Mouse (Mus musculus): ENCODE data around the gene Olfr1497. TPM values are rescaled to one million over a fixed set of nuclear protein-coding genes. Genes with fewer than 3 reads are reported as not detected.
A peak's percentile ranks its signal among the peaks of the same experiment; 100 is the strongest.

Olfr1497 gene
- total RNA-seq (2021) (not detected), polyA plus RNA-seq (2012; rRNA removed) (not detected in 2 replicates)
- long read RNA-seq, result 0 reads

GRCm38 (mm10) chr19:13798102-13798501 lies at the start of gene Olfr1497:
Olfr1497 (minus strand) TSS chr19:13798202.
- no peak for TF ChIP-seq POLR2A (IDR thresholded peaks at IDR 0.05; ENCODE audit: insufficient read depth, low read depth, low read length)
- no peak for TF ChIP-seq EP300 (IDR thresholded peaks at IDR 0.05; ENCODE audit: insufficient read depth, low read depth, low read length)
- TF ChIP-seq CTCF (IDR thresholded peaks at IDR 0.05), result no peak
- no peaks in the 10 kb centered on the region for H3K27me3 ChIP-seq (ENCODE audit: control insufficient read depth, insufficient read depth, low read length)
- DNase-seq, result no peak
- no peaks in the 10 kb centered on the region for H3K36me3 ChIP-seq (ENCODE audit: control insufficient read depth, insufficient read depth, low read length)
- intact Hi-C loops (cut with DNase I), result no loop called here
- H3K79me2 ChIP-seq (replicated peaks; ENCODE audit: control insufficient read depth, insufficient read depth, low read length), result no peaks in the 10 kb centered on the region
- no peak within 1 kb of the TSS for H3K27ac ChIP-seq
- no peak within 1 kb of the TSS for H3K9ac ChIP-seq (ENCODE audit: low read depth, low read length)
- H3K4me1 ChIP-seq (ENCODE audit: control insufficient read depth, insufficient read depth, low read length), result no peaks in the 10 kb centered on the region
- no peak within 1 kb of the TSS for H3K4me3 ChIP-seq

GRCm38 (mm10) chr19:13830388-13830787 lies 32.4 kb upstream of the Olfr1497 start, which contains the start of gene Olfr1500:
Olfr1500 (minus strand) TSS chr19:13830488.
- Histone ChIP-seq H3K9ac (ENCODE audit: low read depth, low read length) (no peak within 1 kb of the TSS), H3K79me2 (replicated peaks; ENCODE audit: control insufficient read depth, insufficient read depth, low read length) (no peaks in the 10 kb centered on the region), H3K4me1 (ENCODE audit: control insufficient read depth, insufficient read depth, low read length) (no peaks in the 10 kb centered on the region), H3K36me3 (ENCODE audit: control insufficient read depth, insufficient read depth, low read length) (no peaks in the 10 kb centered on the region), H3K27ac (no peak within 1 kb of the TSS), H3K27me3 (ENCODE audit: control insufficient read depth, insufficient read depth, low read length) (no peaks in the 10 kb centered on the region), H3K4me3 (no peak within 1 kb of the TSS)
- intact Hi-C loops (cut with DNase I), result no loop called here
- no peak for DNase-seq
- no peak for TF ChIP-seq CTCF (IDR thresholded peaks at IDR 0.05)
- no peak for TF ChIP-seq POLR2A (IDR thresholded peaks at IDR 0.05; ENCODE audit: insufficient read depth, low read depth, low read length)
- TF ChIP-seq EP300 (IDR thresholded peaks at IDR 0.05; ENCODE audit: insufficient read depth, low read depth, low read length), result no peak

DNA sequence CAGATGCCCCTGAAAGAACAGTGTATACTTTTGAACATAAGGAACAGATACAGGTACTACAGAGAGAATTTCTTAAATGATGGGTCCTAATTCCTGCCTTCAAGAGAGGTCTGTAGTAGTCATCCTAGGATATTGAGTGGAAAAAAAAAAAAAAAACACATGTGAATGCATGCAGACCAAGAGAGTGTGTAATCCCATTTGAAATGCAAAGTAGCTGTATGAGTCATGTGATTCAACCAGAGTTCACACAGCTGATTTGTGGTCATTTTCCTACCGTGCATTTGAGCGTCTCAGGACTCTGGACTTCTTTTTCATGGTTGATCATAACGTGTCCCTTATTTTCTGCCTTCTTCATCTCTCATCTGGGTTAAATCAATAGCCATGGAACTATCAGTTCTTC lies 30.4 kb upstream of the Olfr1497 start:
- no peak for TF ChIP-seq EP300 (IDR thresholded peaks at IDR 0.05; ENCODE audit: insufficient read depth, low read depth, low read length)
- TF ChIP-seq POLR2A (IDR thresholded peaks at IDR 0.05; ENCODE audit: insufficient read depth, low read depth, low read length), result no peak
- TF ChIP-seq CTCF (IDR thresholded peaks at IDR 0.05), result no peak
- intact Hi-C loops (cut with DNase I), result no loop called here
- no peaks in the 10 kb centered on the region for H3K4me1 ChIP-seq (ENCODE audit: control insufficient read depth, insufficient read depth, low read length)
- no peak for DNase-seq
- H3K27ac ChIP-seq, result no peak overlapping the region
- H3K4me3 ChIP-seq, result no peak overlapping the region
- no peaks in the 10 kb centered on the region for H3K27me3 ChIP-seq (ENCODE audit: control insufficient read depth, insufficient read depth, low read length)
- H3K36me3 ChIP-seq (ENCODE audit: control insufficient read depth, insufficient read depth, low read length), result no peaks in the 10 kb centered on the region
- WGBS, result 73% methylated on average over 3 of the region's 3 CpGs
- no peaks in the 10 kb centered on the region for H3K79me2 ChIP-seq (replicated peaks; ENCODE audit: control insufficient read depth, insufficient read depth, low read length)
- H3K9ac ChIP-seq (ENCODE audit: low read depth, low read length), result no peak overlapping the region

GRCm38 (mm10) chr19:13820847-13821246 lies 22.8 kb upstream of the Olfr1497 start:
- H3K27me3 ChIP-seq (ENCODE audit: control insufficient read depth, insufficient read depth, low read length), result no peaks in the 10 kb centered on the region
- TF ChIP-seq POLR2A (IDR thresholded peaks at IDR 0.05; ENCODE audit: insufficient read depth, low read depth, low read length), result no peak
- TF ChIP-seq CTCF (IDR thresholded peaks at IDR 0.05), result no peak
- no peak for TF ChIP-seq EP300 (IDR thresholded peaks at IDR 0.05; ENCODE audit: insufficient read depth, low read depth, low read length)
- intact Hi-C loops (cut with DNase I), result no loop called here
- no peaks in the 10 kb centered on the region for H3K4me1 ChIP-seq (ENCODE audit: control insufficient read depth, insufficient read depth, low read length)
- no peak overlapping the region for H3K9ac ChIP-seq (ENCODE audit: low read depth, low read length)
- H3K27ac ChIP-seq, result no peak overlapping the region
- H3K79me2 ChIP-seq (replicated peaks; ENCODE audit: control insufficient read depth, insufficient read depth, low read length), result no peaks in the 10 kb centered on the region
- no peaks in the 10 kb centered on the region for H3K36me3 ChIP-seq (ENCODE audit: control insufficient read depth, insufficient read depth, low read length)
- DNase-seq, result no peak
- H3K4me3 ChIP-seq, result no peak overlapping the region
- 35% methylated on average over 5 of the region's 5 CpGs for WGBS

DNA sequence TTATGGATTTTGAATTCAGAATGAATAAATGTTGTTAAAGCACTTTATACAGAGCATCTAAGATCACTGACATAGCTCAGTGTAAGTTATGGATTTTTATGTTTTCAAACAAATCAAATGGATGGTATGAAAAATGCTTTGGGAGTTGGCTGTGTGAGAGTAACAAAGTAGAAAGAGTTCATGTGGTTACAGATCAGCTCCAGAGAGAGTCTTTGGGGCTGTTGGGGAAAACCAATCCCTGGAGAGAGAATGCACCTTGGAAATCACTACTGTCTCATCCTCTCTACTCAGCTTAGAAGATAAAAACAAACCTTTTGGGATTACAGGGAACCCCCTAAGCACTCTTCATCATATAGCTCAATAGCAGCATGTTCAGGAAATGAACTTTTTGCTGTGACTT lies 21.3 kb upstream of the Olfr1497 start, which contains the start of gene Olfr1499:
Gene Olfr1499, minus strand, starts transcription at position 101 of the 400 bp plus-strand sequence.
- no peaks in the 10 kb centered on the region for H3K4me1 ChIP-seq (ENCODE audit: control insufficient read depth, insufficient read depth, low read length)
- no peak for DNase-seq
- no peak within 1 kb of the TSS for H3K4me3 ChIP-seq
- H3K27ac ChIP-seq, result no peak within 1 kb of the TSS
- H3K79me2 ChIP-seq (replicated peaks; ENCODE audit: control insufficient read depth, insufficient read depth, low read length), result no peaks in the 10 kb centered on the region
- intact Hi-C loops (cut with DNase I), result no loop called here
- no peak for TF ChIP-seq CTCF (IDR thresholded peaks at IDR 0.05)
- no peak for TF ChIP-seq POLR2A (IDR thresholded peaks at IDR 0.05; ENCODE audit: insufficient read depth, low read depth, low read length)
- no peak for TF ChIP-seq EP300 (IDR thresholded peaks at IDR 0.05; ENCODE audit: insufficient read depth, low read depth, low read length)
- no peaks in the 10 kb centered on the region for H3K27me3 ChIP-seq (ENCODE audit: control insufficient read depth, insufficient read depth, low read length)
- H3K9ac ChIP-seq (ENCODE audit: low read depth, low read length), result no peak within 1 kb of the TSS
- H3K36me3 ChIP-seq (ENCODE audit: control insufficient read depth, insufficient read depth, low read length), result no peaks in the 10 kb centered on the region

GRCm38 (mm10) chr19:13818827-13819226 lies 20.8 kb upstream of the Olfr1497 start:
- Histone ChIP-seq H3K36me3 (ENCODE audit: control insufficient read depth, insufficient read depth, low read length) (no peaks in the 10 kb centered on the region), H3K79me2 (replicated peaks; ENCODE audit: control insufficient read depth, insufficient read depth, low read length) (no peaks in the 10 kb centered on the region), H3K4me3 (no peak overlapping the region), H3K27me3 (ENCODE audit: control insufficient read depth, insufficient read depth, low read length) (no peaks in the 10 kb centered on the region), H3K4me1 (ENCODE audit: control insufficient read depth, insufficient read depth, low read length) (no peaks in the 10 kb centered on the region), H3K27ac (no peak overlapping the region), H3K9ac (ENCODE audit: low read depth, low read length) (no peak overlapping the region)
- DNase-seq, result no peak
- intact Hi-C loops (cut with DNase I), result no loop called here
- TF ChIP-seq POLR2A (IDR thresholded peaks at IDR 0.05; ENCODE audit: insufficient read depth, low read depth, low read length) (no peak), CTCF (IDR thresholded peaks at IDR 0.05) (peak; percentile 25)
- WGBS, result 21% methylated on average over 5 of the region's 5 CpGs
